Mouse (Mus musculus) testis, postnatal 14 days (tissue): ENCODE measurements at regions not wholly inside any gene's neighbourhood (a gene's known extent, or its start where the extent isn't known, plus 50 kb on each side); places are given as distances from the start of the nearest gene placed in this dataset.
A peak's percentile ranks its signal among the peaks of the same experiment; 100 is the strongest.

Source experiments
- DNase-seq: peaks from one replicate; pipeline ENCODE4 v3.0.0; 2021; ENCODE audit warnings: low spot score

DNA sequence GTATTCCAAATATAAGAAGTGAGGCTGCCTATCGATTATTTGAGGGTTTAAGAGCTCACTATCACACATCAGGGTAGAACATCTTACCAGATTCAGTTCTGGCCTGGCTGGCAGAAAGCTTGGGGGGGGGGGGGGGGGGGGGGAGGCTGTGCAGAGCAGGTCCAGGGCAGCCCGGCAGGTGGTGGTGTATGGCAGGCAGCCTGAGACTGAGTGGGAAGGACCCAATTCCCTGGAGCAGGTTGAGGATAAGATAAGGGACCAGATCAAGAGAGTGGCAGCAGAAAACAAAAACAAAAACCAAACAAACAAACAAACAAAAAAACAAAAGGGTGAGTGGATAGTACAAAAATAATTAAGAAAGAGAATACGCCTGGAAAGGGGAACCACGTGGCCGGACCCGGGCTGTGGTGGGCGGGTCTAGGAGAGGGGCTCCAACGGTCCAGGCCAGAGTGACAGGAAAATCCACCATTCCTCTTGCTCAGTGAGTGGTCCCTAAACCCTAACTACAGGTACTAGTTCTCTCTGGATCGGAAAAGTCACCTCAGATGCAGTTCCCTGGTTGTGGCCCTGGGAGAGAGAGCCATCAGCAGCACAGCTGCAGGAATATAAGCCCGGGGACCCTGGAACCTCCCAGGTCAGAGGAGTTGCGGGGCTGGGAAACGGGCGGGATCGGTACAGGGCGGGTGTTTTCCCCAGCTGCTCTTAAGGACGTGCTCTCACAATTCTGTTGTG, 73.3 kb downstream of the Vmn2r112 start:
- DNase-seq, result peak; percentile 70
